Mouse (Mus musculus): ENCODE measurements around the gene Sfxn4.

- TF ChIP-seq POLR2A (IDR thresholded peaks at IDR 0.05; ENCODE audit: control insufficient read depth, extremely low read depth, insufficient read depth, low read length, poor library complexity) (no peak), CTCF (IDR thresholded peaks at IDR 0.05; ENCODE audit: borderline replicate concordance, control insufficient read depth, extremely low read depth, insufficient read depth, low read length, poor library complexity) (no peak)
Observed at GRCm38 (mm10) chr19:60891123-60891470, 29.8 kb upstream of the Sfxn4 start.

Data from thymus, adult 2 months (tissue).